Mouse (Mus musculus) cerebellum, adult 18-20 months (tissue): ENCODE results near the gene Ddx49.
A peak's percentile ranks its signal among the peaks of the same experiment; 100 is the strongest.

ENCODE experiments used
- DNase-seq, 2 experiments: peaks; one replicate each; pipeline ENCODE4 v3.0.0; 2021

Ddx49 gene

DNA sequence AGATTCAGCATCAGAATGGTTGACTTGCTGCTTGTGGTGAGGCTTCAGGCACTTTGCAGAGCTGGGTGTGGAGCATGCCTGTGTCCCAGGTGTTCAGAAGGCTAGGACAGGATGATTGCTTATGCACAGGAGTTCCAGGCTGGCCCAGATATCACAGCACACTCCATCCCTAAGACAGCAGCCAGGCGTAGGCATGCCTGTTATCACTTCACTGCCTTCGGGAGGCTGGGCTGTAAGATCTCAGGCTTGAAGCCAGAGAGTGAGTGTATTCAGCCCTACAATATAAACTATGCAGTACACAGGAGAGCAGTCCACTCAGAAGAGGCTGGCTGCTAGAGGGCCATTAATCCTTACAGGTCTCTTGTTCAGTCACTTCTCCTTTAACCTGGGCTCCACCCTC lies 43.2 kb downstream of the Ddx49 start:
- DNase-seq: no peak

DNA sequence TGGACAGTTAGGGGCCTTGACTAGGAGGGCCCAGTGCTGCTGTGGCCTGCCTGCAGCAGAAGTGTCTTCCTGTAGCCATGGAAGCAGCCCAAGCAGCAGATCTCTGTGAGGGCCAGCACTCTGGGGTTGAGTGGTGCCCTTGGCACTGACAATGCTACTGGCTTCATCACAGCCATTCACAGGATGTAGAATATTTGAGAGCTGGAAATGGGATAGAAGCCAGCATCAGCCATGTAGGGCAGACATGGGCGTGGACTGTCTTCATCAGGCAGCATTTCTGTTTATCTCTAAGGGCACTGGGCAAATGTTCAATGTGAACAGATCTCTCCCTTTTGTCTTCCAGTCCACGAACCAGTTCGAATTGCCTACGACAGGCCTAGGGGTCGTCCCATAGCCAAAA lies 43.7 kb downstream of the Ddx49 start:
- no peak for DNase-seq

DNA sequence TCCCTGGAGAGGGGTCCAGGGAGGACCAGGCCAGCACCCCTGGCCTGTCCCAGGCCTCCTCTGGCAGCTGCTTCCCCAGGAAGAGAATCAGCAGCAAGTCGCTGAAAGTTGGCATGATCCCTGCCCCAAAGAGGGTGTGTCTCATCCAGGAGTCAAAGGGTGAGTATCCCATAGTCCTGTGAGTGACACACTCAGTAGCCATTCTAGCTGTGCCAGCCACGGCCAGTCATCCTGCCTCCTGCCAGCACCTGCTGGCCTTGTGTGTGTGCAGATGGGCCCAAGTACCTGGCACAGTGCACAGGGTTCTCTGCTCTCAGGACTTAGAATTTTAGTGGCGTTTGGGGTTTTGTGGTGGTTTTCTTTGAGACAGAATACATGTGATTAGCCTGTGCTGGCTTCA lies 44.8 kb downstream of the Ddx49 start:
- peak; percentile 52 to 65 for DNase-seq

DNA sequence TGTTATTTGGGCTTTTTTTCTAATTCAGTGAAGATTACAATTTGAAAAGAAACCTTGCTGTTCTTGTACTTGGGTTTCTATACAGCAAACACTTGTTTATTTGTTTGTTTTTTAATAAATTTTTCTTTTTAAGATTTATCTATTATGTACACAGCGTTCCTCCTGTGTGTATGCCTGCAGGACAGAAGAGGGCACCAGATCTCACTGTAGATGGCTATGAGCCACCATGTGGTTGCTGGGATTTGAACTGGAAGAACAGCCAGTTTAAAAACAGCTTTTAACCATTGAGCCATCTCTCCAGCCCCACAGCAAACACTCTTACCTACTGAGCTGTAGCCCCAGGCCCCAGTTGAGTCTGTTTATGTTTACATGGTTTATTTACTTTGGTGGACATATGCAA lies 47.7 kb downstream of the Ddx49 start:
- no peak for DNase-seq

DNA sequence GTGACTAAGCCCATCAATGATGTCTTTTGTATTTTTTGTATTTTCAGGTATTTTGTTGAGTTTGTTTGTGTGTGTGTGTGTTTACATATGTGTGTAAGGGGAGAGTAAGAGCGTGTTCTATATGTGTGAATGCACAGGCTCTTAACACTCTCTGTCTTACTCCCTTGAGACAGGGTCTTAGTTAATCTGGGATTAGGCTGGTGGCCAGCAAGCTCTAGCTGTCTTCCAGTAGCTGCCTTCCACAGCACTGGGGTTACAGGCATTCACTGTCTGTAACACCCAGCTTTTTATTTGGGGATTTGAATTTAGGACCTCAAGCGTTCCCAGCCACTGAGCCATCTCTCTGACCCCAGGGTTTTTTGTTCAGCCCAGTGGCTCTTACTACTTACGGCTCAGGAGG lies 54.4 kb downstream of the Ddx49 start:
- DNase-seq: no peak

DNA sequence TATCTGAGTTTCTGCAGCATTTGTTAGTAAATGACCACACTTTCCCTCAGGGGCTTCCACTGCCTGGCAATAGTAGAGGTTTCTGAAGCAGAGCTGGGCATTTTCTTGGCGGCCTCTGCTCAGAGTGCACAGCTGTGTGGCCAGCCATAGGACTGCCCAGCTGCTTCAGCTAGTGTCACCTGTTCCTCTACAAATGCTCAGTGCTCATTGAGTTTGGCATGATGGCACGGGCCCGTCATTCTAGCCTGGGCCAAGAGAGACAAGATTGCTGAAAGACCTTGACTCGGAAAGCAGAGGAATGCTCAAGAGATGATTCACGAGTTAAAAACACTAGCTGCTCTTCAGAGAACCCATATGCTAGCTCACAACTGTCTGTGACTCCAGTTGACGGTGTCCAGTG lies 55.7 kb downstream of the Ddx49 start:
- no peak for DNase-seq
